Mouse (Mus musculus) brain, embryonic 14.5 days (tissue): Measurements from ENCODE around the gene Prkci.

Experiments used
- CTCF ChIP-seq: fragments of 200-500 bp; IDR thresholded peaks from 2 replicates; pipeline ENCODE4 v1.5.1; 2012; ENCODE audit warnings: inconsistent platforms, mild to moderate bottlenecking, moderate library complexity, borderline replicate concordance; ENCODE audit not compliant: insufficient read depth, insufficient read length; ENCODE audit errors: extremely low read depth
- POLR2A ChIP-seq: fragments of 200-500 bp; IDR thresholded peaks from 2 replicates; pipeline ENCODE4 v1.6.1; 2012; ENCODE audit warnings: mild to moderate bottlenecking, inconsistent platforms, borderline replicate concordance; ENCODE audit not compliant: poor library complexity, insufficient read depth, insufficient read length, severe bottlenecking; ENCODE audit errors: extremely low read depth

- TF ChIP-seq CTCF, result peak; percentile 14; the same call in 1 of the 2 replicates
- TF ChIP-seq POLR2A, result no peak
These were observed 32.4 kb upstream of the Prkci start for GRCm38 (mm10) chr3:30963100-30963499.
